Mouse (Mus musculus): Measurements from ENCODE around the gene Vav1. TPM values are rescaled to one million over a fixed set of nuclear protein-coding genes. Genes with fewer than 3 reads are reported as not detected.
"Not testable (repeated sequence)": the region's sequence is repeated elsewhere in the genome, so short reads cannot be mapped to it uniquely, and the experiment has no call there.

The Vav1 gene
- total RNA-seq, 2 experiments from 2014 or later: 2.1 to 3.4 TPM

DNA sequence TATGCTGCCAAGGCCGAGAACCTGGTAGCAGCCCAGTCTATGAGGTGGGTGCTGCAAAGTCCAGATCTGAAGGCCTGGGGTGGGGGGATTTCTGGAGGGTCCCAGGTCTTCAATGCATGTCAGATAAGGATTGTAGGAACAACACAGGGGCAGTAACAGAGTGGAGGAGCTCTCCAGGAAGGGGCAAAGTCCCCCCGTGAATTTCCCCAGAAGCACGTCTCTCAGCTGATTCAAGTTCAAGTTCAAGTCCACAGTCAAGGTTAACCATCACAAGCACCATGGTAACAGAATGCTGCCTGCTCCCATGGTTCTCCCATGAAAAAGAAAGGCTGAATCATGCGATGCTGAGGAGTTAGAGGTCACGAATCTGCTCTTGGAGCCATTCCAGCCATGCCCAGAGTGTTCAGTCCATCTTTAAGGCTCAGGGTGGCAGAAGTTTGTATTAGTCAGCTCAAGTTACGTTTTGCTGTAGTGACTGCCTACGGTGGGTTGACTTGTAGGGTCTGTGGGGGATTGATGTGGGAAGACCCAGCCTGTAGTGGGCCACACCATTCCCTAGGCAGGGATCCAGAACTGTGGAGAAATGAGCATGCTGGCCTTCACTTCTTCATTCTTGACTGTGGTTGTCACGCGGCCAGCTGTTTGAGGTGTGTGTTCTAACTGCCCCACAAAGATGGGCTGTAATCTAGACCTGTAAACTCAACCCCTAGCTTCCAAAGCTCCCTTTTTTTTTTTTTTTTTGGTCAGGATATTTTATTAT, 55.3 kb downstream of the Vav1 start:
- no peak for DNase-seq (ENCODE audit: low spot score in 2 of 2)

- peak; percentile 77 to 85 for DNase-seq (ENCODE audit: low spot score in 2 of 2)
Observed at GRCm38 (mm10) chr17:57334761-57335150, 55.9 kb downstream of the Vav1 start.

DNA sequence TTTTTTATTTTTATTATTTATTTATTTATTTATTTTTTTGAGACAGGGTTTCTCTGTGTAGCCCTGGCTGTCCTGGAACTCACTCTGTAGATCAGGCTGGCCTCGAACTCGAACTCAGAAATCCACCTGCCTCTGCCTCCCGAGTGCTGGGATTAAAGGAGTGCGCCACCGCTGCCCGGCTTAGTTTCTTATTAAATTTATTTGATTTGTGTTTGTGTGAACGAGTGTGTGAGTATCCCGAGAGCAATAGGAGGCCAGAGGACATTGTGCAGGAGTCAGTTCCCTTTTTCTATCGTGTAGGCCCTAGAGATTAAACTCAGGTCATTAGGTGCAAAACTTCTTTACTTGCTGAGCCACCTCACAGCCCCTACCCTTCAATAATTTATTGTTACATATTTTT, 56.3 kb downstream of the Vav1 start:
- DNase-seq (ENCODE audit: low spot score in 2 of 2): not testable (repeated sequence)

DNA sequence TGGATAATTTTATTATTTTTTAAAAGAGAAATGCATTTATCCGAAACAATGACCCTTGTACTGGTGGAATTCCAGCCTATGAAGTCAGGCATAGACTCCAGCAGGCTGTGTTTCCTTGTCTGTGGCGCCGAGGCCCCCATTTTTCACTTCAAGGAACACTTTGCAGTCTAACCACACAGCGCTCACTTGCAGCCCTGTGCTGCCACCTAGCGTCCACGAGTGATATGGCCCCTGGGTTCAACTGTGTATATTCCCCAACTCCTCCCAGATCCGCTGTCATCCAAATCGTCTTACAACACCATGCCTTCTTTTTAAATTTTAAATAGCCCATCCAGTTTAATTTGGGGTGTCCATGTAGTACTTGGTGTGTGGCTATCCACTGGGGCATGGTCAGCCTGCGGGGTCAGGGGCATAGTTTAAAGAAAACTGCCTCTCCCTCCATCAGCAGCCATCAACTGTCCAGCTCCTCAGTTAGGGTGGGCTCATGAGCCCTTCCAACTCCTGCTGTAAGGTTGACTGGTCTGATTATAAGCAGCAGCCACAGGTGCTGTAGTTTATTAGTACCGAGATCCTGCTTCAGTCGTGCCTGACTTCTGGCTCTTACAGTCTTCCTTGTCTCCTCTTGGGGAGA, 56.9 kb downstream of the Vav1 start:
- DNase-seq (ENCODE audit: low spot score in 2 of 2): peak; percentile 77 to 83

GRCm38 (mm10) chr17:57337996-57338395, 59.1 kb downstream of the Vav1 start:
- no peak for DNase-seq (ENCODE audit: low spot score in 2 of 2)

GRCm38 (mm10) chr17:57339298-57339697, 60.4 kb downstream of the Vav1 start:
- no peak for DNase-seq (ENCODE audit: low spot score in 2 of 2)

DNA sequence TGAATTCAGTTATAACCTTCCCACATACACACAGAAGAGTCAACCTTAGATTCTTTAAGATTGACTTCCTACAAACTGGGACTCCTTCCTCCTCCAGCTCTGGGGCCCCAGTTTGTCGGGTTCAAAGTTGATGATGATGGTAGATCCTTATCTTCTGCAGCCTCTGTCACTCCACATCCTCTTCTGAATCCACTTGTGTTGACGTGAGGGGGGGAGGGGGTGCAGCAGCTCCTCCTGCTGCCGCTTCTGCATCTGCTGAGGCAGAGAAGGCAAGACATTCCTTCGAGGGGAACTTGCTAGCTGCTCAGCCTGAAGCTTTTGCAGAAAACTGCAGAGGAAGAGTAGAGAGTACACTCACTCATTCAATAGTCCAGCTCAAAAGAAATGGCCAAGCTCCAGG, 62.7 kb downstream of the Vav1 start:
- DNase-seq (ENCODE audit: low spot score in 2 of 2): no peak

- no peak for DNase-seq (ENCODE audit: low spot score in 2 of 2)
Observed at GRCm38 (mm10) chr17:57344029-57344707, 65.3 kb downstream of the Vav1 start.

GRCm38 (mm10) chr17:57347017-57347416, 68.1 kb downstream of the Vav1 start:
- DNase-seq (ENCODE audit: low spot score in 2 of 2): no peak

GRCm38 (mm10) chr17:57347781-57348180, 68.9 kb downstream of the Vav1 start:
- DNase-seq (ENCODE audit: low spot score in 2 of 2): no peak

DNA sequence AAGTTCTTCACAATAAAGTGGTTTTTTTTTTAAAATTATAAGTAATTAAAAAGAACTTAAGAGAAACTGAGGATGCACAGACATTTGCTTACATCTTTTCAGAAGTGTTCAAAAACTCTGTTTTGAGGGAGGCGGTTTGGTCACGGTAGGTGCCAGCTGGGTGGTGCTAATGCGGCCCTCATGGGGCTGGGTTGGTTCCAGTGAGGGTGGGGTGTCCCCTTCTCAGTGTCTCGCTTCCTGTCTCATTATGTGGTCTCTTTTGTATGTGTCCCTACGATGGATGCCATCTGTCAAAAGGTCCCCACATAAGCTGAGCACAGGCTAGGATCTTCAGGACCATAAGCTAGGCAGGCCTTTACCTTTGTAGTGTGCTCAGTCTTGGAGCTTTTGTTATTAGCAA, 70.2 kb downstream of the Vav1 start:
- no peak for DNase-seq (ENCODE audit: low spot score in 2 of 2)

- DNase-seq (ENCODE audit: low spot score in 2 of 2): no peak
Observed at GRCm38 (mm10) chr17:57350212-57350611, 71.3 kb downstream of the Vav1 start.

- no peak for DNase-seq (ENCODE audit: low spot score in 2 of 2)
Observed at GRCm38 (mm10) chr17:57351107-57351506, 72.2 kb downstream of the Vav1 start.

DNA sequence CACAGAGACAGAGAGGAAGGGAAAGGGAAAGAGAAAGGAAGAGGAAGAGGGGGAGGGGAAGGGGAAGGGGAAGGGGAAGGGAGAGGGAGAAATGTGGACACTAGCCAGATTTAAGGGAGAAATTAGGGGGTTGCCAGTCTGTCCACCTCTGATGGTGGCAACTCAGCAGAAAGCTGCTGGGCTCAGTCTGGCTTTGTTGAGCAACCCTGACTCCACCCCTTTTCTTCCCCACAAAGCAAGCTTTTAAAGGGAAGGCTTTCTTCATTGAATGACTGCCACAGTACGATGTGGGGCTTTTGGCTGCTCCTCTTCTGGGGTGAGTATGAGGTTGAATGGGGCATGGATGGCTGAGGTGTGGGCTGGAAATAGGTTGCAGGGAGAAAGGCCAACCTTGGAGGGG, 79.5 kb downstream of the Vav1 start, which contains the start of gene Adgre1:
Gene Adgre1, plus strand, starts transcription at position 251 of the 400 bp plus-strand sequence.
- DNase-seq (ENCODE audit: low spot score in 2 of 2): no peak

DNA sequence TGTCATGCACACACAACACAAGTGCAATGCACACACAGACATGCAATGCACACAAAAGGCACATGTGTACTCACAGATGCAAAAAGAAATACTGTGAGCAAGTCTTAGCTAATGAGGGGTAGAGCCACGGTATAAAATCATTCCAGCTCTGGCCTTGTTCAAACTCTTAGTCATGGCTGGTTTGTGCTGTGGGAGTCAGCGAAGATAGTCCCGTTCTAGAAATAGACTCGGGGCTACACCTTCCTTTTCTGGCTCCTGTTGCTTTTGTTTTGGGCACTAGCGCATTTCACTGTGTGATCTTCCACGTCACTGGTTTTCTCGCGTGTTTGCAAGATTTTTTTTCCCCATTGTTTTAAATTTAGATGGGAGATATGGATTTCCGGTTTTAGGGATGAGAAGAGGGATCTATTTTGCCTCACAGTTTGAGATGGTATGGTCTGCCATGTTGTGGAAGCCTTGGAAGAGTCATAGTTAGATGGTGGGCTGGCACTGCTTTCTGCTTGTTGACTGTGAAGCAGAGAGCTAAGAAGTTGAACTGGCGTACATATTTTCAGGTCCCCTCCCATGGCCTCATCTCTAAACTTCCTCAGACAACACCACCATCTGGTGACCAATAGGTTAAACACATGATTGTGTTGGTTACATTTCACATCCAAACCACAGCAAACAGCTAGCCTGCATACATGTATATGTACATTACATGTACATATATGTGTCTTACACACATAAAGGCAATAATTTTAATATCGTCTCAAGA, 80.8 kb downstream of the Vav1 start:
- no peak for DNase-seq (ENCODE audit: low spot score in 2 of 2)

Other genes starting within 250 kb of the Vav1 start
- 10 to 100 TPM; 87.0 to 87.7 TPM for gene Khsrp, start 247.6 kb upstream of the Vav1 start, total RNA-seq (2021)
- not detected for gene Slc25a41, start 237.4 kb upstream of the Vav1 start, total RNA-seq (2021)
- gene Crb3, start 220.0 kb upstream of the Vav1 start, total RNA-seq (2021): under 1 TPM; 0.49 to 0.67 TPM
- 10 to 100 TPM; 35.5 to 35.7 TPM for gene Slc25a23, start 219.2 kb upstream of the Vav1 start, total RNA-seq (2021)
- gene Dennd1c, start 200.6 kb upstream of the Vav1 start, total RNA-seq (2021): 1 to 10 TPM; 2.1 TPM
- 1 to 10 TPM; 4.0 to 4.8 TPM for gene Tubb4a, start 191.3 kb upstream of the Vav1 start, total RNA-seq (2021)
- gene Tnfsf9, start 173.8 kb upstream of the Vav1 start, total RNA-seq (2021): 1 to 10 TPM; 1.3 to 1.4 TPM
- gene Cd70, start 129.3 kb upstream of the Vav1 start, total RNA-seq (2021): not detected
- not detected for gene Tnfsf14, start 84.9 kb upstream of the Vav1 start, total RNA-seq (2021)
- 10 to 100 TPM in 1 of 2 experiments, 1 to 10 TPM in 1; 5.3 to 19.8 TPM for gene C3, start 51.0 kb upstream of the Vav1 start, total RNA-seq (2021)
- 10 to 100 TPM; 24.8 to 25.6 TPM for gene Gpr108, start 30.7 kb upstream of the Vav1 start, total RNA-seq (2021)
- 10 to 100 TPM; 61.0 to 81.5 TPM for gene Trip10, start 29.6 kb upstream of the Vav1 start, total RNA-seq (2021)
- 1 to 10 TPM; 9.7 to 9.8 TPM for gene Adgre1, start 79.6 kb downstream of the Vav1 start, total RNA-seq (2021)

Measured in gastrocnemius, postnatal 4 days (tissue).